Mouse (Mus musculus): ENCODE measurements around the gene Cyp27b1. TPM values are rescaled to one million over a fixed set of nuclear protein-coding genes. Genes with fewer than 3 reads are reported as not detected.

The Cyp27b1 gene
- polyA plus RNA-seq (2012; rRNA removed; ENCODE audit: low replicate concordance) = 0.37 and 0.60 TPM in 2 replicates

DNA sequence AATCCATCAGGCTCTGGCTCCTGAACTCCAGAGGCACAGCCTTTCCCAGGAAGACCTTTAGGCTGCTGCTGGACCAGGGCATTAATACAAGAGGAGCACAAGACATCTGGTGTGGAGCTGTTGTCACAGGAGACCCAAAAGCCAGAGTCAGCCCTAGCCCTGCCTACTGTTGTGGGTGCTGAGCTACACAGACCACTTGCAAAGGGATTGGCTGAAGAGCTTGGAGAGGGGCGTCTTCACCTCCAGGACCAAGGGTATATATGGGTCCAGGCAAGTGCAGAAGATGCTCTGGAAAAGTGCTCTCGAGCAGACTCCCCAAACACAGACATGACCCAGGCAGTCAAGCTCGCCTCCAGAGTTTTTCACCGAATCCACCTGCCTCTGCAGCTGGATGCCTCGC lies at the start of gene Cyp27b1:
Gene Cyp27b1 (plus strand): TSS at position 297 of the 400 bp plus-strand sequence.

DNA sequence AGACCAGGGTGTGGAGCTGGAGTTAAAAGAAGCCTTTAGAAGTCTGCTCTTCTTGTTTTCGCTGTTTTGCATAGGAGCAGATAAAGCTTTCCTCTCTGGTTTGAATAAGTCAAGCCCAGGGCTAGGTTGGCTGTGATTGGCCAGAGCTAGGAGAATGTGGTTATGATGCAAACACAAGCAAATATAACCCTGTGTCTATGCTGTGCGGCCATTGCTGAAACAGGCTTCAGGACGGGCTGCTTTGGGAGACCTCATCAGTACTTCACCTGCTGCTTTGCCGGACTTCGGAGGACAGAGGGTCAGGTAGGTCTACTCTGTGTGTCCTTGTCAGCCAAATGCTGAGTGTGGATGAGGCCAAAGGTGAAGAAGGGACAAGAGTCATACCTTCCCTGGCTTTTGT lies 47.5 kb upstream of the Cyp27b1 start, which contains the start of gene Avil:
Gene Avil (plus strand): TSS at position 181 of the 400 bp plus-strand sequence.

DNA sequence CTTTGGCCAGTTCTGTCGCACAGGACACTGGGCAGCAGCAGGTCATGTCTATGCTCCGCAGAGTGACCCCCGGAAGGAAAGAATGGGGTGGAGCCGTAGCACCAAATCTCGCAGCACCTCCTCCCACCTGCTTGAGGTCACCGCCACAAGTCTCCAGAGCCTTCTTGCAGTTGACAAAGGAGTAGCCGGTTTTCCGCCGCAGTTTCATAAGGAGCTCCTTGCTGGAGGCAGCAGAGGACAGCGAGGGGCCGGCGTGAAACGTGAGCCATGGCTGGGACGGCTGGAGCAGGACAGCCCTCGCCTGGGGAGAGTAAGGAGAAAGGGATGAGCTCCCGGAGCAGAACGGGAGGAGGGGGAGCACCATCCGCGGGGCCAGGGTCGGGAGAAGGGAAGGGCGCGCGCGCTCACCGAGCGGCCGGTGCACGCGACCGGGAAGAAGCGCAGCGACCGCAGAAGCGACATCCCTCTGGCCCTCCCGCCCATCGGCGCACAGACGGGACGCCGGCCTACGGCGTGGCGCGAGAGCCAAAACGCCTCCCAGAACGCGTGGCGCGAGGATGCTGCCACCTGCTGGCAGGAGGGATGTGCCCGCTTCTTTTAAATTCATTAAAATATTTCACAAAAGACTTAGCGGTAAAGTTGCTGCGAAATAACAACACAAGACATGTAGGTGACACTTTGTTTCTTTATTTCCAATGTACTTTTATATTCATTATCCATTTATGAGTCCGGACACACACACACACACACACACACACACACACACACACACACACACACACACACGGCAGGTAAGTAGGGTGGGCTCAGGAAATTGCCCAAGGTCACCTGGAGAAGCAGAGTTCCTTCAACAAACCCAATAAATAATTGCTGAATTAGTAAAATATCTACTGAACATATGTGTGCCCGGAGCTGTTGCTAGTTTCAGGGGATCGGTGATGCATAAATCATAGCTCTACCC lies 17.4 kb upstream of the Cyp27b1 start, which contains the start of gene Tsfm:
Gene Tsfm (minus strand): TSS at position 505 of the 961 bp plus-strand sequence.

DNA sequence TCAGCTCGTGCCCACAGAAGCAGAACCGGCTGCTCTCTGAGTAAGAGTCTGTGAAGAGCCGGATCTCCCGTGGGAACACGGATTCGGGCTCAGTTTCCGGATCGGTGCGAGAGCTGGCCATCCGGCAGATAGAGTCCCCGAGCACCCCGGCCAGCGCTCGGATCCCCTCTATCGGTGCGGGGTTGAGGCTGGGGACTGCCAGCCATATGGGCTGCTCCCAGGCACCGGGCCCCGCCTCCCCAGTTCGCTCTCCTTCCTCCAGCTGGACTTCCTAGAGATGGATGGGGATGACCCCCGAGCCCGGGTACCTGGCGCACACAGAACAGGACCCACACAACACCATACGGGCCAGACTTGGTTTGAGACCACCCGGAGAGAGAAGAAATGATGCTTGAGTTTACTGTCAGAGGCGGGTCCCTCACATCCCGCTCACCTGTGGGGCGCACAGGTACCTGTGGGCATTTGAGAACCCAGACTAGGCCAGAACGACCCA lies 6.7 kb upstream of the Cyp27b1 start, which contains the start of the genes Mettl1 and Eef1akmt3:
Gene Mettl1 (plus strand): TSS at position 141 of the 493 bp plus-strand sequence.
Gene Eef1akmt3 (minus strand): TSS at position 240 of the 493 bp plus-strand sequence.

DNA sequence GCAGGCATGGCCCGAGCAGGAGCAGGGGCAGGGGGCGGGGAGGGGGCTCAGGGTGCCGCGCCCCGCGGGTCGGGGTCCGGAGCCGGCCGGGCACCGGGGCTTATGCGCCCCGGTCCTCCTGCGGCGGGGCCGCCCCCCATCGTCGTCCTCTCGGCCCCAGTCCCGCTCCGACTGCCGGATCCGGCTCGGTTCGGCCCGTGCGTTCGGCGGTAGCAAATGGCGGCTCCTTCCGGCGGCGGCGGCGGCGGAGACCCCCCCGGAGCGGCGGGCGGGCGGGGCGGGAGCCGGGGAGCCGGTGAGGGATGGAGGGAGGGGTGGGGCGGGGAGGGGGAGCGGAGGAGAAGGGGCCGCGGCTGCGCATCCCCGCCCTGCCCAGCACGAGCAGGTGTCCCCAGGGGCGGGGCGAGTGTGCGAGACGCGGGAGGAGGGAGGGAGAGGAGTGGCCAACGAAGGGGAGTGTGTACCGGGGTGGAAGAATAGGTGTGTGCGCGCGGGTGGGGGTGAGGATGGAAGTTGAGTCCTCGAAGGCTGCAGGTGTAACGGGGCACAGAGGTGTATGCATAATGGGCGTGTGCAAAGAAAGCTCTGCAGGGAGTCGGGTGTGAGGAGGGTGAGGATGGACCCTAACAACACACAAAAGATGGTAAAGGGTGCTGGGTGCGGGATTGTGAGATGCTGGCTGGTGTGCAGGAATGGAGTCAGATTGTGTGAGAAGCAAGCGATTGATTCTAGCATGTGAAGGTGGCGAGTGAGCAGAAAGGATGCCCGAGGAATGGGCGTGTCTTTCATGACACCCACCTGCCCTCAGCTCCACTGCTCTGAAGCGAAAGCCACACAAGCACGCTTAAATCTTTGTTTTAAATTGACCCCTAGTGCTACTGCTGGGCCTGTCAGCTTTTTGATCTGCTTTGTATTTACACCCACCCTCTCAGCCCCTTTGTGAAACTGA lies 12.2 kb downstream of the Cyp27b1 start, which contains the start of gene March9:
Gene March9 (minus strand): TSS at position 217 of the 949 bp plus-strand sequence.

DNA sequence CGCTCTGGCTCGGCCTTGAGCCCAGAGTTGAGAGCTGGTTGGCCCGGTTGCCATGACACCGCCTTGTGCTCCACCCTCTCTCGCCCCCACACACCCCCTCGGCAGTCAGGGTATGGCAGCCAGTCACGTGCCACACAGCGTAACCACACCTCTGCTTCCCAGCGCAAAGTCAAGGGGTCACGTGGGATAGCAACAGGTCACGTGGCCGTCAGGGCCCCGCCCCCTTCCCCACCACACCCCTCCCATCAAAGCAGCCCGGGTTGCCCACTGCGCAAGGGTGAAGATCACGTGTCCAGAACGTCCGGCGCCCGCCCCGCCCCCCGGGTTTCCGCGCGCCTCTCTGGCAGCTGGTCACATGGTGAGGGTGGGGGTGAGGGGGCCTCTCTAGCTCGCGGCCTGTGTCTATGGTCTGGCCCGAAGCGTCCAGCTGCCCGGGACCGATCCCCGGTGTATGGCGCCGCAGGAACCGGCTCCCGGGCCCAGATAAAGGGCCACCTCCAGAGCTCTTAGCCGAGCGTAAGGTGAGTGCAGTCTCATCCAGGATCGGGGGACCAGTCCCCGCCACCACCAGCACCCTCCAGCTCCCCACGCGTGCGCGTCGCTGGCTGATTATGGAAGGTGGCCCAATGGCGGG lies 15.3 kb downstream of the Cyp27b1 start, which contains the start of gene Cdk4:
Gene Cdk4 (plus strand): TSS at position 296 of the 634 bp plus-strand sequence.

DNA sequence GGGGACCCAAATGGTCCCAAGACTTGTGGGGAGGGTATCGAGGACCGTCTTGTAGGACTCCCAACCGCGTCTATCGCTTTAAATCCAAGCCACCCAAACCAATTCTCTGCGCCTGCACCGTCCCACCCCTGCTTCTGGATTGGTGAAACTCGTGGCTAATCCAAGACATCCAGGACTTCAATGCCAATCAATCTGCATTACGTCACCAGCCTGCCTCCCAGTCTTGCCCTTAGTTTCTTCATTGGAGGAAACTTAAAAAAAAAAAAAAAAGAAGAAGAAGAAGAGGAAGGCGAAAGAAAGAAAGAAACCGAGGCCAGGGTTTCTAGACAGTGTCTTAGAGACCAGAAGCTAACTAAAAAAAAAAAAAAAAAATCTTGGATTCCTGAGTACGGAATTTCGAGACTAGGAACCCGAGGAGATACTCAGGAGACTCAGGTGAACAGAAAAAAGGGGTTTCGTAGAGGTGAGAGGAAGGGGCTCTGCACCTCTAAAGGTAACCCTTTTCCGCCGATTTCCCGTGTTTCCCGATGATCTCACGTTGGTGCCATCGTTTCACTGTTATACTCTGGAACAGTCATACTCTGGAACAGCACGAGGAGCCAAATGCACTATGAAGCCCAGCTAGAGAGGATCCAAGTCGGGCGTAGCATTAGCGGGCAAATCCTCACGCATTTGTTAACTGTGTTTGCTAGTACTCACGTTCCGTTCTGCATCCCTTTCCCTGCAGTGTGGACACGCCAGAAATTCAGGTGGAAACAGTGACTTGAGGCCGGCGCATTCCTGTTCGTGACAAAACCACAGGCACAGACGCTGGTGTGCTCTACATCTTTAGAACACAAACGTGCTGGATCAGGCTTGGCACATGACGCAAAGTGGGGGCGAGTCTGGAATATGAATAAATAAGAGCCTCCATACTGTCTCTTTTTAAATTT lies 22.4 kb downstream of the Cyp27b1 start, which contains the start of gene Tspan31:
Gene Tspan31 (minus strand): TSS at position 75 of the 932 bp plus-strand sequence.

DNA sequence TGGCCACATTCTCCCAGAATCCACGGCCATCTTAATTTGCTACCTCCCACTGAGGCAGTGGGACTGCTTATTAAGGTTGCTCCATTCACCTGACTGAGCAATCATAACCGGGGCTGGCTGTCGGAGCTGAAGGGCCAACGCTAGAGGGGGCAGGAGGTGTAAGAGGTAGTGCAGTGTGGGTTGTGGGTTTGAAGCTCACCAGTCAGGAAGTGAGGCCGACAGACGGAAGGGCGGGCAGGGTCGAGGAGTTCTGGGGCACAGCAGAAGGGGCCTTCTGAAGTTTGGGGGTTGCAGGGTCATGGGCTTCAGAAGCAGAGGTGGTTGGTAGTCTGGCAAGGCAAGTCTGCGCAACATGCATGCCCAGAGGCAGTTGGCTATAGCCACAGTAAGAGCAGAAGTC lies 27.0 kb downstream of the Cyp27b1 start, which contains the start of gene Agap2:
Gene Agap2 (plus strand): TSS at position 205 of the 400 bp plus-strand sequence.

Other genes starting within 250 kb of the Cyp27b1 start
- 6.4 and 14.2 TPM in 2 replicates for gene Atp23, start 146.9 kb upstream of the Cyp27b1 start, polyA plus RNA-seq (2012; rRNA removed; ENCODE audit: low replicate concordance)
- gene Ctdsp2, start 69.5 kb upstream of the Cyp27b1 start, polyA plus RNA-seq (2012; rRNA removed; ENCODE audit: low replicate concordance) = 143 and 242 TPM in 2 replicates
- gene Avil, start 47.5 kb upstream of the Cyp27b1 start, polyA plus RNA-seq (2012; rRNA removed; ENCODE audit: low replicate concordance) = 0.09 and 2.4 TPM in 2 replicates
- gene Tsfm, start 17.4 kb upstream of the Cyp27b1 start, polyA plus RNA-seq (2012; rRNA removed; ENCODE audit: low replicate concordance) = 43.6 and 44.6 TPM in 2 replicates
- gene Mettl1, start 6.8 kb upstream of the Cyp27b1 start, polyA plus RNA-seq (2012; rRNA removed; ENCODE audit: low replicate concordance) = 18.2 and 43.8 TPM in 2 replicates
- gene Eef1akmt3, start 6.7 kb upstream of the Cyp27b1 start, polyA plus RNA-seq (2012; rRNA removed; ENCODE audit: low replicate concordance) = 0.13 and 1.5 TPM in 2 replicates
- gene March9, start 11.9 kb downstream of the Cyp27b1 start, polyA plus RNA-seq (2012; rRNA removed; ENCODE audit: low replicate concordance) = 1.2 and 10.2 TPM in 2 replicates
- gene Cdk4, start 15.3 kb downstream of the Cyp27b1 start, polyA plus RNA-seq (2012; rRNA removed; ENCODE audit: low replicate concordance) = 148 and 541 TPM in 2 replicates
- 121 and 174 TPM in 2 replicates for gene Tspan31, start 22.0 kb downstream of the Cyp27b1 start, polyA plus RNA-seq (2012; rRNA removed; ENCODE audit: low replicate concordance)
- 4.8 and 25.1 TPM in 2 replicates for gene Agap2, start 27.0 kb downstream of the Cyp27b1 start, polyA plus RNA-seq (2012; rRNA removed; ENCODE audit: low replicate concordance)
- 95.7 and 99.4 TPM in 2 replicates for gene Os9, start 72.9 kb downstream of the Cyp27b1 start, polyA plus RNA-seq (2012; rRNA removed; ENCODE audit: low replicate concordance)
- 9.0 and 26.1 TPM in 2 replicates for gene B4galnt1, start 117.0 kb downstream of the Cyp27b1 start, polyA plus RNA-seq (2012; rRNA removed; ENCODE audit: low replicate concordance)
- 2.3 and 4.2 TPM in 2 replicates for gene Slc26a10, start 132.4 kb downstream of the Cyp27b1 start, polyA plus RNA-seq (2012; rRNA removed; ENCODE audit: low replicate concordance)
- gene Arhgef25, start 141.8 kb downstream of the Cyp27b1 start, polyA plus RNA-seq (2012; rRNA removed; ENCODE audit: low replicate concordance) = 29.9 and 129 TPM in 2 replicates
- 173 and 346 TPM in 2 replicates for gene Dtx3, start 147.5 kb downstream of the Cyp27b1 start, polyA plus RNA-seq (2012; rRNA removed; ENCODE audit: low replicate concordance)
- 38.6 and 48.2 TPM in 2 replicates for gene Pip4k2c, start 163.3 kb downstream of the Cyp27b1 start, polyA plus RNA-seq (2012; rRNA removed; ENCODE audit: low replicate concordance)
- 3.6 and 7.9 TPM in 2 replicates for gene Kif5a, start 215.1 kb downstream of the Cyp27b1 start, polyA plus RNA-seq (2012; rRNA removed; ENCODE audit: low replicate concordance)
- 266 and 298 TPM in 2 replicates for gene Dctn2, start 218.1 kb downstream of the Cyp27b1 start, polyA plus RNA-seq (2012; rRNA removed; ENCODE audit: low replicate concordance)
- 31.4 and 44.7 TPM in 2 replicates for gene Mbd6, start 240.8 kb downstream of the Cyp27b1 start, polyA plus RNA-seq (2012; rRNA removed; ENCODE audit: low replicate concordance)